Mouse (Mus musculus): Measurements from ENCODE around the gene Dnmt3a.

The Dnmt3a gene

DNA sequence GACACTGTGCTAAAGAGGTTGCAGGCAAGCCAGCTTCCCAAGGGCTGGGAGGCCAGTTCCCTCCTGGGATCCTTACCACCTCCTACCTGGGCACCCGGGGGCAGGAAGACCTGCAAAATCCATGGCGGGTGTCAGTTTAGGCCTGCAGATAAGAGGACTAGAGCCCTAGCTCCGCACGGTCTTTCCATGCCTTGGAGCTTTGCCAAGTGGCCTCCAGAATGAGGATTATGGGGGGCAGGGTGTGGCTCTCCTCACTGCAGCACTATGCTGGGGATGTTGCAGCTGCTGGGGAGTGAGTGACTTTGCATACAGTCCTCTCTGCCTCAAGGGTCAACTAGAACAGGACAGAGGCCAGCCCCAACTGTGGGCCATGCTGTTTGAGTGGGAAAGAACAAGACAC, 14.1 kb downstream of the Dnmt3a start:
- no peak for DNase-seq (ENCODE audit: low spot score in 2 of 2)

DNA sequence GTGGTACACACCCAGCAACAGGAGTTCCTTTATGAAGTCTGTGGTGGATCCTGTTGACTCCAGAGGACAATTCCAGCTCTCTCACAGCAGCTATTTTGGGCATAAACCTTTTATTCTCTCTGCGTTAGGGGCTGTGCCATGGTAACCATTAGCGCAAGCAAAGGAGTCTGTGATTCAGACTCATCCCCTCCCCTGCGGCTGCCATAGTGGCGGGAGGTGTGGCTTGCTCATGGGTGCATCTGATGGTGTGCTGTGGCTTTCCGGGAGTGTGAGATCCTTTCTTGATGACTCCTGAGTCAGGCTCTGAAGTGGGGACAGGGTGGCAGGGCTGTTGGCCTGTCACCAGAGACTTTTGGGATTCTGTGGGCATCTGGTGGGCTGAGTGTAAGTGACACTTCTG, 17.6 kb downstream of the Dnmt3a start:
- peak in 1 of 2 experiments; percentile 8 for DNase-seq (ENCODE audit: low spot score in 2 of 2)

DNA sequence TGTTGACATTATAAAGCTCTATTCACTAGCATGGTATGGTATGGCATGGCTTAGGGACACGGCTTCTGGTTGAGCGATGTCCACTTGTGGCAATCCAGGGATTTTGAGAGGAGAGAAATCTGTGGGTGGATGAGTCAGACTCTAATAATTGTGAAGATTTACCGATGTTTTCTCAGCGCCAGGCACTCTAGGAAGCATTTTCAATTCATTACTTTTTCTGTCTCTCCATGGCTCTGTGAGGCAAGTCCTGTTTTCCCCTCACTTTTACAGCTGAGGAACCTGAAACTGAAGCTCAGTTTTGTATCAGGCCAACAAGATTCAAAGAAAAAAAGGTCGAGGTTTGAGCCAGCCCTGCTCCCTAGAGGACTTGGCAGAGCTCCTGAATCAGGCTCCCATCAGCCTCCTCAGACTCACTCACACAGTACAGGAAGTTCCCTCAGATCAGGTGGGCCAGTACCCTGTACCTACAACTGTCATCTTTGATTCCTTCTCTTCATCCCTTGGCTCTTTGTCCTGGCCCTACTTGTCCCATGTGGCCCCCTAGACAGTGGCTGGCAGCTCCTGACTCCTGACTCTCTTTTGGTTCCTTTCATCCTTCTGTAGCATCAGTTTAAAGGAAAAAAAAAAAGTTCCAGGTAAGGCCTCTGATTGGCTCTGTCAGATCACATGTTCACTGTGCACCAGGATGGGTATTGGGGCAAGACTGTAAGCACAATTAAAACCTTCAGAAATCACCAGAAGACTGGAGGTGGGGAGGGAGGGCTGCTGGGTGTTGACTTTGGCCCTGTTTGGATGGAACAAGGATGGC, 19.3 kb downstream of the Dnmt3a start:
- no peak for DNase-seq (ENCODE audit: low spot score in 2 of 2)

DNA sequence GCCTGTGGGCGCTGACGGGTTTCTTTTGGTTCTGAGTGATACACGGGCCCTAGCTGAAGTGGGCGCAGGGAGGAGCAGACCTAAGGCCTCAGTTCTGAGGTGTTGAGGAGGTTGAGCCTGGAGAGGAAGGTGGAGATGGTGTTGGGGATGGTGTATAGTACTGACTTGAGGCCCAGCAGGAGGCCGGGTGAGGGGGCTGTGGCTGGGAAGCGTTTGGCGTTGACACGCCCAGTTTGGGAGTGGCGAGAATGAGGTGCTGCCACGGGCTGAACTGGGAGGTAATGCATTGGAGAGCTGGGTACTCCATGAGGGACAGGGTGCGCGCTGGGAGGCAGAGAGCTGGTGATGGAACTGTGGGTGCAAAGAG, 19.9 kb downstream of the Dnmt3a start:
- DNase-seq (ENCODE audit: low spot score in 2 of 2) = no peak

DNA sequence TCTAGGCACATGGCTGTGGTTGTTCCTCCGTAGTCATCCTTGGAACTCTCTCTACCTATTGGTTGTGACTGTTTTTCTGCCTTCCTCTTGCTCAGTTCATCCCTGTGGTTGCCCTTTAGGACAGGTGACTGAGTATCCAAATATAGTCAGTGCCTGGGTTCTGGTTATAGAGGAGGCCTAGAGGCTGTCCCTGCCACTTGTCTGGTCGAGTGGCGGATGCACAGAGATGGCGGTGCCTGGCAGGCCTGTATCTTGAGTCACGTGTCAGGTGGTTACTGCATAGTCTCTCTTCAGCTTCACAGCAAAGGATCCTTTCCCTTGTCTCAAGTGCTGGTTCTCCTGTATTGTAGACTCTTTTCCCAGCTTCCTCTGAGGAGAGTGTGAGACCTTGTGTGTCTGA, 22.0 kb downstream of the Dnmt3a start:
- no peak for DNase-seq (ENCODE audit: low spot score in 2 of 2)

DNA sequence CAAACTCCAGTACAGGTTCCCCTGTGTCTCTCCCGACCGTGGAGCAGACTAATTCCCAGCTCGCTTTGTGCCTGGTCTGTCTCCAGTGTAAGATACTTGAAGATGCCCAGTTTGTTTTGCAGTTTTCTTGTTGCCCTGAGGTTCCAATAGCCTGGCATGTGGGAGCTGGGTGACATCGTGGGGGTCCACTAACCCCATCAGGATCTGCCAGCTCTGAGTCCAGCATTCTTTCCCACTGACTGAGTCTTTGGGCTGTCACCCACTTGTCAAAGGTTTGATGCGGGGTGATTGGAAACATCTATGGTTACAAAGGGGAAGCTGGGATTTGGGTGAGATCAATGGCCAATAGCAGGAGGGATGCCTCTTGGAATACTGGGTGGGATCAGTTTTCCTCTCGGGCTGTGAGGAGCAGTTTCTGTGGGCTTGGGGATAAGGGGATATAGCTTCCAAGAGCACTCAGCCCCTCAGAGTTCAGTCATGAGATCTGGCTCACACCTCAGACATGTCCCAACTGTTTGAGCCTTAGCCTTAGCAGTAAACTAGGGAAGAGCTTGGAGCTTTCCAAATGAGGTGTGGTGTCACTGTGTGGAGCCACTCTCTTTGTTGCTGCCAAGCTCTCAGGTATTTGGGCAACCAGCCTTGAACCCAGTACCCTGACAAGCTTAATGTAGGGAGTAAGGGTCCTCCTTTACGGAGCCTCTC, 27.4 kb downstream of the Dnmt3a start:
- DNase-seq (ENCODE audit: low spot score in 2 of 2) = no peak

DNA sequence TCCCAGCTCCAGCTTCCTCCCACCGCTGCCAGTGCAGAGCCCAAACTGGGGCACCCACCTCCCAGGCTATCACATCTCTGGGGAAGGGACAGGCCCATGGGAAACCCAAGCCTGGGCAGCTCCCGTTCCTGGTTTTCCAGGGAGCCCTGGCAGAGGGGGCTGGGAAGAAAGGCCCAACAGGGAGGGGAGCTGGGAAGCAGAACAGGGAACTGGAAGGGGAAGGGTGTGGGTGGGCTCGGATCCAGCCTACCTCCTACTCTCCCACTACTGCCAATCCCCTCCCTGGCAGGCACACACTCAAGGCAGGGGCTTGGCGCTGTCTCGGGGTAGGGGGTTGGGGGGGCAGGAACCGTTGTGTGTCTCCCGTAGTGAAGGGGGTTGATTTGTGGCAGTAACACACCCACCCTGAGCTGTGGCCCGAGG, 28.1 kb downstream of the Dnmt3a start:
- peak; percentile 78 to 89 for DNase-seq (ENCODE audit: low spot score in 2 of 2)

DNA sequence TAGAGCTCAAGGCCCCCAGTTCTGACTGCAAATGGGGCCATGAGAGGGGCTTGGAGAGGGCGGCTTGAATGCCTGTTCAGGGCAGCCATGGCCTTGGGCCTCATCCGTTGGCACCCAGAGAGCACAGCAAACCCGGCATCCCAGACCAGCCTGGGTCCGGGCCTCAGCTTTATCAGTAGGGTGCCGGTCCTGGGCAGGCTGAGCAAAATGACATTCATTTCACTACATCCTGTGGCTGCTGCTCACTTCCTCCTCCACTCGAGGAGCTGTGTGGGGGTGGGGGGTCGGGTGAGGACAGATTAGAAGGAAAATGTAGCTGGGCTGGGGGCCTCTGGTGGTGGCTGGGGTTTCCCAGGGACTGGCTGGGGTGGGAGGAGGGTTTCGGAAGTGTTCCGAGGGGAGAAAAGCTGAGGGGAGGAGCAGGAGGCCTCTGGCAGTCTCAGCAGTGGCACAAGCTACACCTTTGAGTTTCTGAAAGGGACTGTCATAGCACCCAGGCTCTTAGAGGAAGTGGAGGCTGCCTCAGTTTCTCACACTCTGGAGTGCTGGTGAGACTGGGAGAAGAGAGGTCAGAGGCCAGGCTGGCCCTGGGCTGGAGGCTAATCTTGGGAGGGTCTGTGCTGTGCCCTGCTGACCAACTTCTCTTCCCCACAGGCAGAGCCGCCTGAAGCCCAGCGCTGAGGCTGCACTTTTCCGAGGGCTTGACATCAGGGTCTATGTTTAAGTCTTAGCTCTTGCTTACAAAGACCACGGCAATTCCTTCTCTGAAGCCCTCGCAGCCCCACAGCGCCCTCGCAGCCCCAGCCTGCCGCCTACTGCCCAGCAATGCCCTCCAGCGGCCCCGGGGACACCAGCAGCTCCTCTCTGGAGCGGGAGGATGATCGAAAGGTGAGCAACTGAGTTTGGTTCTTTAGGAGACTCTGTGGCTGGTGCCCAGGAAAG, 28.8 kb downstream of the Dnmt3a start:
- DNase-seq (ENCODE audit: low spot score in 2 of 2) = peak in 1 of 2 experiments; percentile 45

DNA sequence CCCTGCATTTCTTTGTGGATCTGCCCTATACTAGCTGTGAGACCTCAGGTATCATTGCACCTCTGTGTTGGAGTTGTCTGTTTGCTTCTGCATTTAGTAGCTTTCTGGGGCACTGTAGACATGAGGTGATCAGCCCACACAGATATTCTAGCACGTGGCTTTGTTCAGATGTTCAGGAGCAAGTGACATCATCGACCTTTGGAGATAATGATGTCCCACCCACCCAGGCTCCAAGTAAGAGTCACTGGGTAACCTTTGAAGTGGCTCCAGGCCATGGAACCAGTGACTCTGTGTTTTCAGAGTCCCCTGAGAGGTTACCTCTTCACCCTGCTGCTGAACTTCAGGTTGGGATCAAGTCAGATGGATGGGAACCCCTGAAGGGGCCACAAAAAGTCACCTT, 29.8 kb downstream of the Dnmt3a start:
- DNase-seq (ENCODE audit: low spot score in 2 of 2) = no peak

DNA sequence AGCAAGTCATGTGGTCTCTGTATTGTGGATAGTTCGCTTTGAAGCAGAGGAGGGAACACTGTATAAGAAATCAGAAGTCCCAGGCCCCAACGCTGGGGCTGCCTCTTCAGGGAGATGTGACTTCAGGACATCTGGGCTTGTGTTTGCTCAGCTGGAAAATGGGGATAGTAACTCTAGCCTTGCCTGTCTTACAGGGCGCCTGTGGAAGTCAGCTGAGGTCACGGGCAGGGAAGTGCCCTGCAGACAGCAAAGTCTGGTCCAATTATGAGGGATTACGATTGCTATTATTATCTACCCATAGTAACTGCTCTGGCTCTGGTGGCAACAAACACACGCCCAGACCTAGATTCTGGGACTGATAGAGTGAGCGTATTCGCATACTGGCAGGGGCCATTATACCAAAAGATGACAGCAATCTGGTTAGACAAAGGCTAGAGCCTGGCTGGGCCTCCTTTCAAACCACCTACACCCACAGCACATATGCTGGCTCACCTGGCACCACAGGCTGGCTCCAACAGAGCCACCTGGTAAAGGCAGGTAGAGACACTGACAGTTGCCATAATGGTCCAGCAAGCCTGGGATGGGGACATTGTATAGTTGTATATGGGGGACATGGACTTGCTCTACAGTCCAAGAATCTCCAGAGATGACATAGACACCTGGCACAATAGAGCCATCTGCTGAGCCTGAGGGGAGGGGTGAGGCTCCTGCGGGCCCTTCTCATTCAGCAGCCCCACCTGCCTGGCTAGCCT, 31.4 kb downstream of the Dnmt3a start:
- no peak for DNase-seq (ENCODE audit: low spot score in 2 of 2)

DNA sequence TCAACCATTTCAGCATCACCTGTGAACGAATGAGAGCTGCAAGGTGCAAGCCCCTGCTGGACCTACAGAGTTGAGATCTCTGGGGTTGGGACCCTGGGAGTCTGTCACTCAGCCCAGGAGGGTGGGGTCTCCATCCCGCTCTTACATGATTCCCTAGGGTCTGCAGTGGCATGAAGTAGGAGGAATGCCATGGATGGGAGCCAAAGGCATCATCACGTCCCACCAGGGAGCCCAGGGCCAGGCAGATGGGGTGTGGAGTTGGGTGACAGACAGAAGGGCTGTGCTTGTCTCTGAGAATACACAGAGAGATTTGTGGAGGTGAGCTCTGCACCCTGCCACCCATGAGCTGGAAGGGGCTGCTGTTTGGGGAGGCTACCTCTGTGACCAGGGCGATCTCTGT, 32.2 kb downstream of the Dnmt3a start:
- DNase-seq (ENCODE audit: low spot score in 2 of 2) = no peak

DNA sequence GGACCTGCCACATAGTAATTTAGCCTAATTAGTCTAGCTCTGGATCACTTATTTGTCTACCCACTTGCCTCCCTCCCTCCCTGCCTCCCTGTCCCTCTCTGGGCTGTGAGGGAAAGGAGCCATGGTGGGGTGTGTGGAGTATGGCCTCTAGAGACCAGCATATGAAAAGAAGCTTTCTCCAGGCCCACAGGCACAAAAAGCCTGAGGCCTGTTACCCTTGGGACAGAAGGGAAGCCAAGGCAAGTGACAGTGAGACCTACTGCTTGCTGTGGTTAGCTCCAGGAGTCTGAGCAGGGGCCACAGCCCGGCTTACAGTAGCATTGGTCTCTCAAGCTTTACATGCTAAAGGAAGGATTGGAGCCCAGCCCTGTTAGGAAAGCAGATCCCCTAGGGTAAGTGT, 33.9 kb downstream of the Dnmt3a start:
- DNase-seq (ENCODE audit: low spot score in 2 of 2) = no peak

DNA sequence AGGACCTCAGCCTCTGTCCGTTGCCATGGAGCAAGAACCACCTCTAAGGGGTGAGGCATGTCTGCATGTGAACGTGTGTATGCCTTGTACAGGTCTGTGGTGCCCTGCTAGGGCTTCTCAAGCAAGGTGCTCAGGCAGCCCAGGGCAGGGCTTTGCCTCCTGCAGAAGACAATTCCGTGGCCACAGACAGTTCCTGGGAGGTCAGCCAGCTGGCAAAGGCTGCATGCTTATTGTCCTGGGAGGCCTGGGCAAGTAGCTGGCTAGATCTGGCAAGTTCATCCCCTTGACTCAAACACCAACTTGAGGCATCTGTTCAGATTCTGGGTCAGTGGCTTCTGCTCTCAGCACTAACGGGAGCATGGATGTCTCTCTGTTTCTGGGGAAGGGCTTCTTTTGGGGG, 35.3 kb downstream of the Dnmt3a start:
- peak; percentile 61 to 70 for DNase-seq (ENCODE audit: low spot score in 2 of 2)

DNA sequence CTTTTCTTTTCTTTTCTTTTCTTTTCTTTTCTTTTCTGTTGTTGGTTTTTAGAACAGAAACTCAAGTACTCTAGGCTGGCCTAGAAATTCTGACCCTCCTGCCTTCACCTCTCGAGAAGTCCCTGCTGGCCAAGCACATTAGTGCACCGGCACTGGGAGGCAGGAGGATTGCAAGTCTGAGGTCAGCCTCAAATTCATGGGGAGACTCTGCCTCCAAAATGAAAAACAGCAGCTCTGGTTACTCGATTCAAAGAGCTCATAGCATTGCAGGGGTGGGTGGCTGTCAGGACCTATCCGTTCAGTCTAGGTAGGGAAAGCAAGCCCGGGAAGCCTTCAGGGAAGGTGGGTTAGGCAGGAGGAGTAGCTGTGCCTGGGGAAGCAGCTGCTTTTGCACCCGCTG, 37.0 kb downstream of the Dnmt3a start:
- no peak for DNase-seq (ENCODE audit: low spot score in 2 of 2)

DNA sequence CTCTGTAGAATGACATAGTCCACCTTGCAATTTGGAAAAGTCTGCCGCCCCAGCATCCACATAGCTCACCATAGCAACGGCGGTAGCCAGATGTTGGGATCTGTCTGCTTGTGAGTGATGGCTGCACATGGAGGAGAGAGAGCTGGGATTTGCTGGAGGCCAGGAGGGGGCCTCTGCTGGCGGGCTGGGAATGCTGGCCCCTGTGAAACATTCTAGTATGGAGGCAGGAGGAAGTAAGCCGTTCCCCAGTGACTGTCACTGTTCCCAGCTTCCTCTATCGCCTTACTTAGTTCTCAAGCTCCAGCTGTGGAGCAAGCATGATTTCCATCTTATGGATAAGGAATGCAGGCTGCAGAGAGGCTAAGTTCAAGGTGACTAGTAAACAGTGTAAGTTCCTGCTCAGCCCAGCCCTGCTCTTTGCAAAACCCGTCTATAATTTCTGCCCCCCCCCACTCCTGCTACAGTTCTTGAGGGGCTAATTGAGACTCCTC, 37.6 kb downstream of the Dnmt3a start:
- peak in 1 of 2 experiments; percentile 56 for DNase-seq (ENCODE audit: low spot score in 2 of 2)

DNA sequence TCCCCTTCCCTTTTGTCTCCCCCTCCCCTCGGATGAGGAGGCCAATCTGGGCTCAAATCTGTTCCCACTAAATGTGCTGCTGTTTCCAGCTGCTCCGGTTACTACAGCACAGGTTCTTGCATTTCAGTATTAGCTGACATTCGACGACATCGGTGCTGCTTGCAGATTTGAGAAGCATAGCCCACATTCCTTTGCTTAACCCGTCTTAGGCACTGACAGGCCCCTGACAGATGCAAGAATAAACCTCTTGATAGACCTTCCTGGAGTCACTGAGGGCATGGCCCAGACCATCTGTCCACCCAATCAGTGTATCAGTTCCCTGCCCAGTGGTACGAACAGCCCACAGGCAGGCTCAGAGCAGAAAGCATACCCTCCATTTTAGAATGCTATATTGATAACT, 38.1 kb downstream of the Dnmt3a start:
- DNase-seq (ENCODE audit: low spot score in 2 of 2) = no peak

DNA sequence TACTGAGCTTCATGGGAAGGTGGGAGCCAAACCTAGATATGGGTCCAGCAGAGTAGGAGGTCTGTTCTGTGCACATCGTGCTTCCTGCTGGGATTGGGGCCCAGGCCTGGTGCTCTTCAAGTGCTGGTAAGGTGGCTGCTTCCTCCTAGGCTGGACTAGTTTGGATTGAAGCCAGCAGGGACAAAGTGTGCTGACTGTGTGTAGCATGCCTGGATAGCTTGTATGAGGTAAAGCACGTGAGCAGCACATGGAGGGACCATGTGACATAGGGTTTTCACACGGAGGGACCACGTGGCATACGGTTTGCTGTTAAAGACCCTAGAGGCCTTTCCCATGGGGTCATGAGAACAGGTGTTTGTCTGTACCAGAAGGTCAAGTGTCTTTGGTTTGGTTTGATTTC, 38.5 kb downstream of the Dnmt3a start:
- no peak for DNase-seq (ENCODE audit: low spot score in 2 of 2)

DNA sequence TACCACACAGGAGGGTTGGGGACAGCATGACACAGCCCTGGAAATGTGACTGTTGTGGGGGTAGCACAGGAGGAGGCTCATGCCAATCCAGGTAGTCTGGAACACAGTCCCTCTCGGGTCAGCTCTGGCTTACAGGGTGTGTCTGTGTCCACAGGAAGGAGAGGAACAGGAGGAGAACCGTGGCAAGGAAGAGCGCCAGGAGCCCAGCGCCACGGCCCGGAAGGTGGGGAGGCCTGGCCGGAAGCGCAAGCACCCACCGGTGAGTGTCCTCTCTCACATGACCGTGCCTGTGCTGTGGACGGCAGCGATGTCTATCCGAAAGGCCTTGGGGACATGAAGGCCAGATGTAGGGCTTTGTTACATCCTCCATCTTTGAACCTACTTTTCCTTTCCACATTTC, 43.7 kb downstream of the Dnmt3a start:
- no peak for DNase-seq (ENCODE audit: low spot score in 2 of 2)

DNA sequence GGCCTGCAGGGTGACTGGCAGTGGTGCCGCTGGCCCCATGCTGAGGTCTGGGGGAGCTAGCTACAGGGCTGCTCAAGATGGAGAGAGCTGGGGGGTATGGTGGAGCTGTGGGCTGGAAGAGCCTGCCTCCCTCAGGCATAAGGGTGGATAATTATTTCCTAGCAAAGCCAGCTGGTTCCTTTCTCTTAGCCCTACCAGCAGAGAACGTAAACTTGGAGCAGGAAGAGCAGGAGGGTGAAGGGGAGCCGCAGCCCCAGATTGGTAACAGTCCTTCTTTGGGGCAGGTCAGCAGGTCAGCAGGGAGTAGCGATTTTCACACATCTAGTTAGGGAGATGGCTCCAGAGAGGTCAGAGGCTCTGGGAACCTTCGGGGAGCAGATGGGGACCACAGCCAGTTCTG, 44.4 kb downstream of the Dnmt3a start:
- DNase-seq (ENCODE audit: low spot score in 2 of 2) = no peak

DNA sequence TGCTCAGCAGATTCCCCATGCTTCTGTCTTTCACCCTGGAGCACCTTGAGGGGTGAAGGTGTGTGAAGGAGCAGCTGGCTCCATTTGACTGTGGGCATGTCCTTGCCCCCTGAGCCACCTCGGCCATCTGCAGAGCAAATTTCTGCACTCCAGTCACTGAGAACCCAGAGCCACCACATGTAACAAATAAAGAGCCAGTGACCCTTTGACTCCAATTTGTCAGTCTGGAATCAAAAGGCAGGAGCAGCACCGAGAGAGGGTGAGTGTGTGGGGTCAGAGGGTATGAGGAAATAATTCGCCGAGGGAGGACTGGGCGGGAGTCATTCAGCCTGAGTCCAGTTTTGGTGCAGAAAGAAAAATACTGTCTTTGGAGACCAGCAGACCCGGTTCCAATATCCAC, 44.9 kb downstream of the Dnmt3a start:
- no peak for DNase-seq (ENCODE audit: low spot score in 2 of 2)

DNA sequence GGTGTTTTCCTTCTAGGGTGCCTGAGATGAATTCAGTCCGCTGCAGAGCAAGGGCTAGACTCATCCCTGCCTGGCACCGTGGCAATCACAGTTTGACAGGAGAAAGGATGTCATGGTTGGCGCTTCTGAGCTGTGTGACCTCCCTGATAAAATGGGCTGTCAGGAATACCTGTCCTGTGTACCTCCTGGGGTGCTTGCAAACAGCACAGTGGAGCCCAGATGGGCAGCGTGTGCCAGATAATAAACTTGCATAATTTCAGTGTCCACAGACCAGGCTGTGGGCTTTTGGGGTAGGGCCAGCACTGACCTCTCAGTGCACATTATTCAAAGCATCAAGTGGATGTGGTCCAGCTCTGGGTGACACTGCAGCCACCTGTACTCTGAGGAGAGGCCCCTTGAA, 45.4 kb downstream of the Dnmt3a start:
- no peak for DNase-seq (ENCODE audit: low spot score in 2 of 2)
